Mouse (Mus musculus) stomach, embryonic 14.5 days (tissue): ENCODE data around the gene Obp2b. TPM values are rescaled to one million over a fixed set of nuclear protein-coding genes. Genes with fewer than 3 reads are reported as not detected.
"Not testable (repeated sequence)": the region's sequence is repeated elsewhere in the genome, so short reads cannot be mapped to it uniquely, and the experiment has no call there.

Experiments
- ATAC-seq: fragments of 200-750 bp; cut with Nextera tagmentation; 2 replicates; pipeline ENCODE4 v1.8.0; 2017; ENCODE audit warnings: low read depth, moderate TSS enrichment; ENCODE audit not compliant: insufficient number of reproducible peaks, insufficient read depth, low FRiP score
- H3K27ac ChIP-seq: fragments of 300-500 bp; sonication (generic); 2 replicates; pipeline ENCODE4 v1.5.1; 2014; ENCODE audit warnings: mild to moderate bottlenecking, low read length, moderate library complexity, mixed read lengths
- H3K27me3 ChIP-seq: fragments of 300-500 bp; sonication (generic); 2 replicates; pipeline ENCODE4 v1.6.1; 2014; ENCODE audit warnings: low read length, control low read depth, mixed read lengths; ENCODE audit not compliant: control insufficient read depth, insufficient read depth
- H3K36me3 ChIP-seq: fragments of 300-500 bp; sonication (generic); 2 replicates; pipeline ENCODE4 v1.6.1; 2014; ENCODE audit warnings: mild to moderate bottlenecking, control low read depth, low read length, moderate library complexity, mixed read lengths; ENCODE audit not compliant: control insufficient read depth, insufficient read depth
- H3K4me1 ChIP-seq: fragments of 300-500 bp; sonication (generic); 2 replicates; pipeline ENCODE4 v1.6.1; 2014; ENCODE audit warnings: low read length, control low read depth, mixed read lengths; ENCODE audit not compliant: control insufficient read depth, insufficient read depth
- H3K4me2 ChIP-seq: fragments of 300-500 bp; sonication (generic); replicated peaks from 2 replicates; pipeline ENCODE4 v1.6.1; 2014; ENCODE audit warnings: low read depth, low read length, control low read depth
- H3K4me3 ChIP-seq: fragments of 300-500 bp; sonication (generic); 2 replicates; pipeline ENCODE4 v1.5.1; 2014; ENCODE audit warnings: low read depth, low read length, control low read depth
- H3K9ac ChIP-seq: fragments of 300-500 bp; sonication (generic); replicated peaks from 2 replicates; pipeline ENCODE4 v1.6.1; 2014; ENCODE audit warnings: low read depth, mild to moderate bottlenecking, control low read depth, low read length, moderate library complexity, mixed read lengths
- H3K9me3 ChIP-seq: fragments of 300-500 bp; sonication (generic); 2 replicates; pipeline ENCODE4 v1.6.1; 2016; ENCODE audit warnings: low read depth, low read length, control low read depth; ENCODE audit not compliant: control insufficient read depth
- WGBS: fragments of 180-500 bp; shearing (Covaris S2); extraction: QIAGEN DNeasy Blood & Tissue Kit; methylation state at CpG from one replicate; pipeline ENCODE4 v1.1.7; 2014; 5-methylcytosine and 5-hydroxymethylcytosine counted together
- polyA plus RNA-seq: library from polyadenylated mRNA; unstranded; fragments of >200 nt; fragmentation: Nextera tagmentation; extraction: Ambion mirVana; gene quantifications from 2 replicates; pipeline ENCODE4 v1.2.1, GENCODE M21; 2014

Gene Obp2b
- polyA plus RNA-seq, result not detected in 2 replicates

- H3K27me3 ChIP-seq, H3K9me3 ChIP-seq, H3K27ac ChIP-seq, ATAC-seq, H3K4me1 ChIP-seq, H3K9ac ChIP-seq, H3K36me3 ChIP-seq, H3K4me3 ChIP-seq, H3K4me2 ChIP-seq: not testable (repeated sequence)
- WGBS, result 79% methylated on average over 3 of the region's 3 CpGs
Measured at GRCm38 (mm10) chr2:25736709-25737108, at the start of gene Obp2b. Gene Obp2b (plus strand): TSS chr2:25737009.

GRCm38 (mm10) chr2:25694605-25695004 is 42.2 kb upstream of the Obp2b start:
- no peaks in the 10 kb centered on the region for H3K36me3 ChIP-seq
- 0 out of 2 replicates have a peak, but pooled peaks have one; percentile 37 for ATAC-seq
- H3K4me3 ChIP-seq, result no peak overlapping the region
- H3K9ac ChIP-seq, result no peak overlapping the region
- H3K4me2 ChIP-seq, result no peak overlapping the region
- H3K27me3 ChIP-seq, result no peaks in the 10 kb centered on the region
- H3K27ac ChIP-seq, result no peak overlapping the region
- no peaks in the 10 kb centered on the region for H3K4me1 ChIP-seq
- no peaks in the 10 kb centered on the region for H3K9me3 ChIP-seq

DNA sequence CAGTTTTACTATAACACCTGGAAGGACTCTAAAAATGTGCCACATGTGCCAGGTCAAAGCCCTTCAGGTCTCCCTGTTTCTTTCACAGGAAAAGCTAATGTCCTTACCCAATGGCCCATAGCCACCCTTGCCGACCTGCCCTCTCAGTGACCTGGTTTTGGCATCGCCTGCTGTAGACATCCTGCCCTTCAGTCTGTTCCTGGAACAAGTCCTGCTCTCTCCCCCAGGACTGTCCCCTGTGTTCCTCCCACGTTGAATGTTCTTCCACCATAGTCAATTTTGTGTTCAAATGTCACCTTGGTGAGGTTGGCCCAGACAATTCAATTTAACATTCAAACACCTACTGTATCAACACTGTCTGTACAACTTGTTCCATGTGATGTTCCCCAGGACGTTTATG is 39.9 kb upstream of the Obp2b start:
- no peaks in the 10 kb centered on the region for H3K27me3 ChIP-seq
- H3K9ac ChIP-seq, result no peak overlapping the region
- no peaks in the 10 kb centered on the region for H3K9me3 ChIP-seq
- no peak overlapping the region for H3K4me2 ChIP-seq
- no peaks in the 10 kb centered on the region for H3K36me3 ChIP-seq
- H3K27ac ChIP-seq, result no peak overlapping the region
- no peaks in the 10 kb centered on the region for H3K4me1 ChIP-seq
- 65% methylated on average over 4 of the region's 4 CpGs for WGBS
- no peak overlapping the region for H3K4me3 ChIP-seq
- no peak for ATAC-seq

GRCm38 (mm10) chr2:25698696-25699095 is 38.1 kb upstream of the Obp2b start:
- no peak overlapping the region for H3K4me3 ChIP-seq
- WGBS, result 74% methylated on average over 2 of the region's 2 CpGs
- ATAC-seq, result no peak
- no peaks in the 10 kb centered on the region for H3K27me3 ChIP-seq
- H3K4me2 ChIP-seq, result no peak overlapping the region
- no peaks in the 10 kb centered on the region for H3K4me1 ChIP-seq
- H3K27ac ChIP-seq, result no peak overlapping the region
- no peaks in the 10 kb centered on the region for H3K9me3 ChIP-seq
- H3K9ac ChIP-seq, result no peak overlapping the region
- H3K36me3 ChIP-seq, result no peaks in the 10 kb centered on the region

- 77% methylated on average over 3 of the region's 3 CpGs for WGBS
- H3K27me3 ChIP-seq, ATAC-seq, H3K4me2 ChIP-seq, H3K4me3 ChIP-seq, H3K4me1 ChIP-seq, H3K9ac ChIP-seq, H3K36me3 ChIP-seq, H3K27ac ChIP-seq, H3K9me3 ChIP-seq: not testable (repeated sequence)
Measured at GRCm38 (mm10) chr2:25699743-25700142, 37.1 kb upstream of the Obp2b start, which contains the start of gene Obp2a. Gene Obp2a (plus strand): TSS chr2:25700043.

- Histone ChIP-seq H3K9me3 (no peaks in the 10 kb centered on the region), H3K4me2 (no peak overlapping the region), H3K27me3 (no peaks in the 10 kb centered on the region), H3K4me1 (no peaks in the 10 kb centered on the region), H3K27ac (no peak overlapping the region), H3K4me3 (no peak overlapping the region), H3K36me3 (no peaks in the 10 kb centered on the region), H3K9ac (no peak overlapping the region)
- no peak for ATAC-seq
- WGBS, result 75% methylated on average over 5 of the region's 5 CpGs
Measured at GRCm38 (mm10) chr2:25701001-25701400, 35.8 kb upstream of the Obp2b start.

GRCm38 (mm10) chr2:25703706-25704105 is 33.1 kb upstream of the Obp2b start:
- Histone ChIP-seq H3K27ac (no peak overlapping the region), H3K4me1 (peaks cover 3% of the 10 kb centered on the region; the same call in 1 of the 2 replicates), H3K4me3 (no peak overlapping the region), H3K27me3 (no peaks in the 10 kb centered on the region), H3K4me2 (no peak overlapping the region), H3K36me3 (0 out of 2 replicates have a peak, but pooled peaks cover 3% of the 10 kb centered on the region), H3K9me3 (no peaks in the 10 kb centered on the region), H3K9ac (no peak overlapping the region)
- no peak for ATAC-seq
- 77% methylated on average over 4 of the region's 4 CpGs for WGBS

GRCm38 (mm10) chr2:25706643-25707481 is 29.9 kb upstream of the Obp2b start, which contains the start of gene Bmyc:
Gene Bmyc (plus strand): TSS chr2:25706739.
- H3K27ac ChIP-seq, result peak within 1 kb of the TSS; percentile 68
- ATAC-seq, result peak; percentile 91
- H3K9ac ChIP-seq, result peak within 1 kb of the TSS; percentile 67
- 0 out of 2 replicates have a peak, but pooled peaks cover 3% of the 10 kb centered on the region for H3K36me3 ChIP-seq
- under 1% methylated on average over 78 of the region's 78 CpGs for WGBS
- peak within 1 kb of the TSS; percentile 80 for H3K4me3 ChIP-seq
- H3K4me2 ChIP-seq, result peak within 1 kb of the TSS; percentile 93
- H3K27me3 ChIP-seq, result no peaks in the 10 kb centered on the region
- H3K9me3 ChIP-seq, result no peaks in the 10 kb centered on the region
- H3K4me1 ChIP-seq, result peaks cover 5% of the 10 kb centered on the region; the same call in 1 of the 2 replicates
